Mouse (Mus musculus) kidney, postnatal 0 days (tissue): ENCODE measurements around the gene Jak2. TPM values are rescaled to one million over a fixed set of nuclear protein-coding genes. Genes with fewer than 3 reads are reported as not detected.
A peak's percentile ranks its signal among the peaks of the same experiment; 100 is the strongest.

Experiments
- ATAC-seq: fragments of 200-750 bp; cut with Nextera tagmentation; replicated peaks from 2 replicates; pipeline ENCODE4 v1.8.0; 2017; ENCODE audit warnings: low read depth, moderate number of reproducible peaks, moderate TSS enrichment, moderate library complexity; ENCODE audit not compliant: low FRiP score
- DNase-seq: peaks from one replicate; pipeline ENCODE4 v3.0.0-alpha.2; 2016; ENCODE audit warnings: low spot score
- H3K27ac ChIP-seq: fragments of 300-500 bp; sonication (generic); 2 replicates; pipeline ENCODE4 v1.5.1; 2014; ENCODE audit warnings: mild to moderate bottlenecking
- H3K27me3 ChIP-seq: fragments of 300-500 bp; sonication (generic); 2 replicates; pipeline ENCODE4 v1.6.1; 2014; ENCODE audit warnings: low read length, mixed read lengths; ENCODE audit not compliant: insufficient read depth
- H3K36me3 ChIP-seq: fragments of 300-500 bp; sonication (generic); 2 replicates; pipeline ENCODE4 v1.6.1; 2014; ENCODE audit warnings: low read length, mixed read lengths; ENCODE audit not compliant: insufficient read depth
- H3K4me1 ChIP-seq: fragments of 300-500 bp; sonication (generic); replicated peaks from 2 replicates; pipeline ENCODE4 v1.6.1; 2014; ENCODE audit warnings: antibody characterized with exemption, low read length, mixed read lengths; ENCODE audit not compliant: insufficient read depth
- H3K4me2 ChIP-seq: fragments of 300-500 bp; sonication (generic); 2 replicates; pipeline ENCODE4 v1.6.1; 2014; ENCODE audit warnings: mild to moderate bottlenecking, low read length, moderate library complexity, mixed read lengths
- H3K4me3 ChIP-seq: fragments of 300-500 bp; sonication (generic); replicated peaks from 2 replicates; pipeline ENCODE4 v1.5.1; 2014; ENCODE audit warnings: low read depth, low read length
- H3K9ac ChIP-seq: fragments of 300-500 bp; sonication (generic); 2 replicates; pipeline ENCODE4 v1.6.1; 2014; ENCODE audit warnings: low read depth, low read length
- H3K9me3 ChIP-seq: fragments of 300-500 bp; sonication (generic); replicated peaks from 2 replicates; pipeline ENCODE4 v1.6.1; 2016; ENCODE audit warnings: low read length, inconsistent platforms, mixed read lengths
- CTCF ChIP-seq: IDR thresholded peaks from 2 replicates; pipeline ENCODE4 v1.5.1; 2016; ENCODE audit warnings: antibody characterized with exemption, low read depth, mild to moderate bottlenecking, moderate library complexity
- WGBS: fragments of 180-500 bp; shearing (Covaris S2); extraction: QIAGEN DNeasy Blood & Tissue Kit; methylation state at CpG from one replicate; pipeline ENCODE4 v1.1.7; 2014; 5-methylcytosine and 5-hydroxymethylcytosine counted together
- polyA plus RNA-seq: library from polyadenylated mRNA; unstranded; fragments of >200 nt; fragmentation: Nextera tagmentation; extraction: Ambion mirVana; gene quantifications from 2 replicates; pipeline ENCODE4 v1.2.1, GENCODE M21; 2015

The Jak2 gene
- polyA plus RNA-seq = 8.8 and 9.8 TPM in 2 replicates

GRCm38 (mm10) chr19:29251191-29251957 lies at the start of gene Jak2:
Jak2 (plus strand) TSS chr19:29251828.
- H3K9ac ChIP-seq = peak within 1 kb of the TSS; percentile 94
- peak within 1 kb of the TSS; percentile 93 for H3K4me3 ChIP-seq
- peak within 1 kb of the TSS; percentile 67 for H3K4me2 ChIP-seq
- ATAC-seq (peak; percentile 97), DNase-seq (peak; percentile 97)
- H3K4me1 ChIP-seq = peaks cover 12% of the 10 kb centered on the region; the same call in 1 of the 2 replicates
- H3K27ac ChIP-seq = peak within 1 kb of the TSS; percentile 97
- H3K36me3 ChIP-seq = no peaks in the 10 kb centered on the region
- H3K27me3 ChIP-seq = no peaks in the 10 kb centered on the region
- peak; percentile 45; the same call in 1 of the 2 replicates for TF ChIP-seq CTCF
- WGBS = under 1% methylated on average over 85 of the region's 114 CpGs
- H3K9me3 ChIP-seq = no peaks in the 10 kb centered on the region

- Histone ChIP-seq H3K4me1 (no peaks in the 10 kb centered on the region), H3K4me2 (no peak overlapping the region), H3K9me3 (no peaks in the 10 kb centered on the region), H3K27me3 (no peaks in the 10 kb centered on the region), H3K9ac (no peak overlapping the region), H3K4me3 (no peak overlapping the region), H3K36me3 (no peaks in the 10 kb centered on the region), H3K27ac (no peak overlapping the region)
- peak; percentile 37; the same call in 1 of the 2 replicates for TF ChIP-seq CTCF
- ATAC-seq (no peak), DNase-seq (no peak)
- WGBS = 65% methylated on average over 2 of the region's 2 CpGs
These were observed 48.3 kb upstream of the Jak2 start for GRCm38 (mm10) chr19:29203337-29203736.

- no peaks in the 10 kb centered on the region for H3K9me3 ChIP-seq
- no peak overlapping the region for H3K27ac ChIP-seq
- no peak for ATAC-seq
- no peak overlapping the region for H3K4me2 ChIP-seq
- no peak overlapping the region for H3K9ac ChIP-seq
- no peaks in the 10 kb centered on the region for H3K36me3 ChIP-seq
- no peaks in the 10 kb centered on the region for H3K27me3 ChIP-seq
- H3K4me3 ChIP-seq = no peak overlapping the region
- 64% methylated on average over 4 of the region's 4 CpGs for WGBS
- TF ChIP-seq CTCF = no peak
- no peak for DNase-seq
- no peaks in the 10 kb centered on the region for H3K4me1 ChIP-seq
These were observed 47.0 kb upstream of the Jak2 start for GRCm38 (mm10) chr19:29204583-29204982.

GRCm38 (mm10) chr19:29205267-29205666 lies 46.4 kb upstream of the Jak2 start:
- no peaks in the 10 kb centered on the region for H3K9me3 ChIP-seq
- H3K4me2 ChIP-seq = no peak overlapping the region
- TF ChIP-seq CTCF = no peak
- no peak for DNase-seq
- H3K4me1 ChIP-seq = no peaks in the 10 kb centered on the region
- no peaks in the 10 kb centered on the region for H3K27me3 ChIP-seq
- no peaks in the 10 kb centered on the region for H3K36me3 ChIP-seq
- no peak overlapping the region for H3K9ac ChIP-seq
- H3K27ac ChIP-seq = no peak overlapping the region
- no peak for ATAC-seq
- WGBS = 75% methylated on average over 2 of the region's 2 CpGs
- no peak overlapping the region for H3K4me3 ChIP-seq

GRCm38 (mm10) chr19:29209898-29210297 lies 41.7 kb upstream of the Jak2 start:
- Histone ChIP-seq H3K4me1 (no peaks in the 10 kb centered on the region), H3K9ac (no peak overlapping the region), H3K9me3 (no peaks in the 10 kb centered on the region), H3K4me3 (no peak overlapping the region), H3K36me3 (no peaks in the 10 kb centered on the region), H3K27me3 (no peaks in the 10 kb centered on the region), H3K27ac (no peak overlapping the region), H3K4me2 (no peak overlapping the region)
- no peak for ATAC-seq
- DNase-seq = no peak
- no peak for TF ChIP-seq CTCF
- WGBS = 76% methylated on average over 7 of the region's 7 CpGs

- ATAC-seq (no peak), DNase-seq (no peak)
- Histone ChIP-seq H3K27ac (no peak overlapping the region), H3K9me3 (no peaks in the 10 kb centered on the region), H3K27me3 (no peaks in the 10 kb centered on the region), H3K36me3 (no peaks in the 10 kb centered on the region), H3K4me1 (no peaks in the 10 kb centered on the region), H3K4me3 (no peak overlapping the region), H3K4me2 (no peak overlapping the region), H3K9ac (no peak overlapping the region)
- TF ChIP-seq CTCF = peak; percentile 9; the same call in 1 of the 2 replicates
- 95% methylated on average over 9 of the region's 9 CpGs for WGBS
These were observed 41.3 kb upstream of the Jak2 start for GRCm38 (mm10) chr19:29210319-29210718.
